Mouse (Mus musculus): Measurements from ENCODE around the gene Gm9970. TPM values are rescaled to one million over a fixed set of nuclear protein-coding genes. Genes with fewer than 3 reads are reported as not detected.

Gm9970 gene
- polyA plus RNA-seq, 1 experiment, result 0.69 TPM

DNA sequence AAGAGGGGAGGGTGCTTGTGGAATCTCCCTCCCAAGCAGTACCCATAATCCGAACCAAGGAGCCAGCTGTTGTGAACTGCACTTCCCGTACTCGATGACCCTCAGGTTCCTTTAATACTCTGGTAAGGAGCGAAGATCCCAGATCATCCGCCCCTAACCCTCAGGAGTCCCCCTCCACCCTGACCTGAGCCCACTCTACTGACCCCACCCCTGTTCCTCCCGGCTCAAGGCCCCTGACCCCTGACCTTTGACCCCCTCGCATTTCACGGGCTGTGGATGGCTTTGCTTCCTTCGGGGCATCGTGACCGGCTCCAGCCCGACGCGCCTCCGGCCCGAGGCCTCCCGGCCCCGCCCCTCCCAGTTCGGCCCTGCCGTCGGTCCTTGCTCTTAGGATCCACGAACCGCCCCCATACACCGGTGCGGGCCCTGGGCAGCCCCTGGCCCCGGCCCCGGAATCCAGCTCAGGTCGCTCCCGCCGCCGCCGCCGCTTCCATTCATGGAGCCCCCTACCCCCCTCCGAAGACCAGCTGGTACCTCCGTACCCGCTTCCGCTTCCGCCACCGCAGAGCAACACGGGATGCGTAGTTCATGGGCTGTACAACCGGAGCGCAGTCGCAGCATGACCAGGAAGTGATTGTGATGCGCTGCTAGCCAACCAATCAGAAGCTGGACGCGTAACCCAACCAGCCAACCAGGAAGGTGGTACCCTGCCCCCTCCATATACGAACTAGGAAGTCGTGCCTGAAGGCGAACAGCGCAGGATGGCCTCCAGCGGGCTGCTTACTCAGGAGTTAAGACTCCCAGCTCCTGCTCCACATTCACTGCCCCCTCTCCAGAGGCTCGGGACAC is 39.1 kb downstream of the Gm9970 start, which contains the start of gene Zfp513:
TSS of gene Zfp513 (minus strand) at position 562 of the 849 bp plus-strand sequence.
- H3K4me1 ChIP-seq (replicated peaks; ENCODE audit: control insufficient read depth, insufficient read depth, low read length), result peaks cover 13% of the 10 kb centered on the region
- H3K27me3 ChIP-seq (ENCODE audit: control insufficient read depth, insufficient read depth, low read length), result no peaks in the 10 kb centered on the region
- WGBS, result under 1% methylated on average over 53 of the region's 53 CpGs
- peak within 1 kb of the TSS; percentile 26; the same call in 1 of the 2 replicates for H3K27ac ChIP-seq (ENCODE audit: control insufficient read depth, insufficient read depth, low read length)
- DNase-seq, result peak; percentile 93
- H3K4me3 ChIP-seq (ENCODE audit: control insufficient read depth, insufficient read depth, low read length), result peak within 1 kb of the TSS; percentile 63
- TF ChIP-seq CTCF (IDR thresholded peaks at IDR 0.05; ENCODE audit: borderline replicate concordance, control insufficient read depth, extremely low read depth, insufficient read depth, low read length, poor library complexity) (peak; percentile 55; the same call in 1 of the 2 replicates), POLR2A (IDR thresholded peaks at IDR 0.05; ENCODE audit: control insufficient read depth, extremely low read depth, insufficient read depth, low read length, poor library complexity) (peak; percentile 88)
- H3K36me3 ChIP-seq (ENCODE audit: control insufficient read depth, insufficient read depth, low read length), result peaks cover 64% of the 10 kb centered on the region

DNA sequence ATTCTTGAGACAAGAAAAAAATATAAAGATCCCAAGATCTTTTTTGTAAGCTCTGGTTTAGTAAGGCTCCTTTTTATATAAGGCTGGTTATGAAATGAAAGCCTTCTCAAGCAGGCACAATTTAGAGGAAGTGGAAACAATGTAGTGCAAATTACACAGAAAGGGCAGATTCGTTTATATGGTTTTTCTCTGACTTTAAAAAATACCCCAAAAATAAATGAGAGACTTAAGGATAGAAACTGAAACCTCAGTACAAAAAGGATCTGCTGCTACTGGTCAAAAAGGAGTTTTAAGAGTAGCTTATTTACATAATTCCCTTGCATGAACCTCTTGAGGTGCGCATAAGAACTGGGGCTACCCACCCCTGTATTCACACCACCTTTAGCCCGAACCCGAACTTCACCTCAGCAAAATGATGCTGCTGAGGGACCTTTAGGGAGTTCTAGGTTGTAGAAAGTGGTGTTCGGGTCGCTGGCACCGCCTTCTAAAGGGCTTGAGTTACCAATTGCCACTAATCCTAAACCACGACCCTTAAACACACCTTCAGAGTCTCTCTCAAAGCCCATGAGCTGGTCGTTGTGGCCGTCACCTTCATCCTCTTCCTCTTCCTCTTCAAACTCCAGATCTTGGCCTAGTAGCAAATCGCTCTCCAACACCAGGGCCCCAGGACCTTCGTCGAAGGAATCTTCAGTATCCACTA is 39.8 kb downstream of the Gm9970 start:
- Histone ChIP-seq H3K4me3 (ENCODE audit: control insufficient read depth, insufficient read depth, low read length) (peak overlapping the region; percentile 63), H3K27me3 (ENCODE audit: control insufficient read depth, insufficient read depth, low read length) (no peaks in the 10 kb centered on the region), H3K4me1 (replicated peaks; ENCODE audit: control insufficient read depth, insufficient read depth, low read length) (peaks cover 13% of the 10 kb centered on the region), H3K36me3 (ENCODE audit: control insufficient read depth, insufficient read depth, low read length) (peaks cover 68% of the 10 kb centered on the region), H3K27ac (ENCODE audit: control insufficient read depth, insufficient read depth, low read length) (peak overlapping the region; percentile 1; the same call in 1 of the 2 replicates)
- 6% methylated on average over 13 of the region's 13 CpGs for WGBS
- DNase-seq, result no peak
- no peak for TF ChIP-seq CTCF (IDR thresholded peaks at IDR 0.05; ENCODE audit: borderline replicate concordance, control insufficient read depth, extremely low read depth, insufficient read depth, low read length, poor library complexity)
- TF ChIP-seq POLR2A (IDR thresholded peaks at IDR 0.05; ENCODE audit: control insufficient read depth, extremely low read depth, insufficient read depth, low read length, poor library complexity), result no peak

DNA sequence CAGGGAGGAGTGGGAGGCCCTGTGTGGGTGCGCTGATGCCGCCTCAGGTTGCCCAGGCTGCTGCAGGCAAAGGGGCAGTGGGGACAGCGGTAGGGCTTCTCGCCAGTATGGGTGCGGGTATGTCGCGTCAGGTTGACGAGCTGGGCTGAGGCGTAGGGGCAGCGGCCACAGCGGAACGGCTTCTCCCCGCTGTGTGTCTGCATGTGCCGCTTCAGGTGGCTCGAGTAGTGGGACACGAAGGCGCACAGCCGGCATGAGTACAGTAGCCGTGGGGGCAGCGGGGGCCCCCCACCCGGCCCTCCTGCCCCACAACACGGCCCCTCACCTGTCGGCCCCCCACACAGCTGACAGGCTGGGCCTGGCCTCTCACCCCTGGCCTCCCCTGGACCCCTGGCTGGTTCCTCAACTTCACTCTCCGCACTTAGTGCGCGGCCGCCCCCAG is 40.7 kb downstream of the Gm9970 start:
- peaks cover 13% of the 10 kb centered on the region for H3K4me1 ChIP-seq (replicated peaks; ENCODE audit: control insufficient read depth, insufficient read depth, low read length)
- peaks cover 67% of the 10 kb centered on the region for H3K36me3 ChIP-seq (ENCODE audit: control insufficient read depth, insufficient read depth, low read length)
- no peak overlapping the region for H3K4me3 ChIP-seq (ENCODE audit: control insufficient read depth, insufficient read depth, low read length)
- DNase-seq, result no peak
- no peaks in the 10 kb centered on the region for H3K27me3 ChIP-seq (ENCODE audit: control insufficient read depth, insufficient read depth, low read length)
- H3K27ac ChIP-seq (ENCODE audit: control insufficient read depth, insufficient read depth, low read length), result no peak overlapping the region
- TF ChIP-seq POLR2A (IDR thresholded peaks at IDR 0.05; ENCODE audit: control insufficient read depth, extremely low read depth, insufficient read depth, low read length, poor library complexity) (no peak), CTCF (IDR thresholded peaks at IDR 0.05; ENCODE audit: borderline replicate concordance, control insufficient read depth, extremely low read depth, insufficient read depth, low read length, poor library complexity) (no peak)
- 93% methylated on average over 27 of the region's 27 CpGs for WGBS

DNA sequence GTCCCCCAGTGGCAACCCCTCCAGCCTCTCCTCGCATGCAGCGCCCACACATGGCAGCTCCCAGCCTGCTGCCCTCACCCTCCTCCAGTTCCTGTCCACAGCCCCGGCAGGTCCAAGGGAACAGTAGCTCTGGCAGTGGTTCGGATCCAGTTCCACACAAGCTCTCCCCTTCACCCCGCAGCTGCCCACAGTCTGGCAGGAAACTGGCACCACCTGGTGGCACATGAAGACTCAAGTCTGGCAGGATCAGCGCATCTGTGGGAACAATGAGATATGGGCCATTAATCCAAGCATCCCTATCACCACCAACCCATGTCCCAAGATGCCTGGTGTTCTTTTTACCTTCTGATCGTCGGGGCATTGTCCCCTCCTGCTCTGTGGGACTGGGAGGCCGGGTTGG is 41.1 kb downstream of the Gm9970 start:
- 90% methylated on average over 9 of the region's 9 CpGs for WGBS
- Histone ChIP-seq H3K4me3 (ENCODE audit: control insufficient read depth, insufficient read depth, low read length) (no peak overlapping the region), H3K27ac (ENCODE audit: control insufficient read depth, insufficient read depth, low read length) (no peak overlapping the region), H3K27me3 (ENCODE audit: control insufficient read depth, insufficient read depth, low read length) (no peaks in the 10 kb centered on the region), H3K4me1 (replicated peaks; ENCODE audit: control insufficient read depth, insufficient read depth, low read length) (peaks cover 13% of the 10 kb centered on the region), H3K36me3 (ENCODE audit: control insufficient read depth, insufficient read depth, low read length) (peaks cover 63% of the 10 kb centered on the region)
- no peak for DNase-seq
- no peak for TF ChIP-seq POLR2A (IDR thresholded peaks at IDR 0.05; ENCODE audit: control insufficient read depth, extremely low read depth, insufficient read depth, low read length, poor library complexity)
- TF ChIP-seq CTCF (IDR thresholded peaks at IDR 0.05; ENCODE audit: borderline replicate concordance, control insufficient read depth, extremely low read depth, insufficient read depth, low read length, poor library complexity), result no peak

DNA sequence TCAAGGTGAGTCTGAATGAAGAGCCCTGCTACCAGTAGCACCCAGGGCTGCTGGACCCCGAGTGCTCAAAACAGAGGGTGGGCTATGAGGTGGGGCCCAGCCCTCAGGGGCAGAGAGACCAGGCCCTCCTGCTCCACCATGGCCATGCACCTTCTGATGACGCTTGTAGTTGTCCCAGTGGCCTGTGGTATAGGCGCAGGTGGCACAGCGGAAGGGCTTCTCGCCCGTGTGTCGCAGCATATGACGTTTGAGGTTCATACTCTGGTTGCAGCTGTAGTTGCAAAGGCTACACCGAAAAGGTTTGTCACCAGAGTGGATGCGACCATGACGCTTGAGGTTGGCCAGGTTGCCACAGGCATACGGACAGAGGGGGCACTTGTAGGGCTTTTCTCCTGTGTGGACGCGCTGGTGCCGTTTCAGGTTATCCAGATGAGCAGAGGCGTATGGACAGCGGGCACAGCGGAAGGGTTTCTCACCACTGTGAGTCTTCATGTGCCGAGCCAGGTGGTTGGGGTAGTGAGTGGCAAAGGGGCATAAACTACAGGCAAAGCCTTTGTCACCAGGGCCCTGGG is 41.6 kb downstream of the Gm9970 start:
- DNase-seq, result no peak
- WGBS, result 98% methylated on average over 19 of the region's 19 CpGs
- Histone ChIP-seq H3K27me3 (ENCODE audit: control insufficient read depth, insufficient read depth, low read length) (no peaks in the 10 kb centered on the region), H3K4me3 (ENCODE audit: control insufficient read depth, insufficient read depth, low read length) (no peak overlapping the region), H3K4me1 (replicated peaks; ENCODE audit: control insufficient read depth, insufficient read depth, low read length) (peaks cover 13% of the 10 kb centered on the region), H3K36me3 (ENCODE audit: control insufficient read depth, insufficient read depth, low read length) (peaks cover 62% of the 10 kb centered on the region), H3K27ac (ENCODE audit: control insufficient read depth, insufficient read depth, low read length) (no peak overlapping the region)
- TF ChIP-seq POLR2A (IDR thresholded peaks at IDR 0.05; ENCODE audit: control insufficient read depth, extremely low read depth, insufficient read depth, low read length, poor library complexity), result no peak
- TF ChIP-seq CTCF (IDR thresholded peaks at IDR 0.05; ENCODE audit: borderline replicate concordance, control insufficient read depth, extremely low read depth, insufficient read depth, low read length, poor library complexity), result no peak

Measured in thymus, adult 2 months (tissue).